Mouse (Mus musculus) limb, embryonic 14.5 days (tissue): Measurements from ENCODE around the gene Phf14. TPM values are rescaled to one million over a fixed set of nuclear protein-coding genes. Genes with fewer than 3 reads are reported as not detected.

Source experiments
- ATAC-seq: fragments of 200-750 bp; cut with Nextera tagmentation; 2 replicates; pipeline ENCODE4 v1.8.0; 2017; ENCODE audit warnings: low read depth, moderate number of reproducible peaks, moderate TSS enrichment; ENCODE audit not compliant: low FRiP score
- DNase-seq: peaks from one replicate; pipeline ENCODE4 v3.0.0-alpha.2; 2015; ENCODE audit warnings: low spot score
- H3K27ac ChIP-seq: fragments of 300-500 bp; sonication (generic); replicated peaks from 2 replicates; pipeline ENCODE4 v1.5.1; 2014; ENCODE audit warnings: low read depth, mild to moderate bottlenecking, low read length, moderate library complexity, mixed read lengths
- H3K27me3 ChIP-seq: fragments of 300-500 bp; sonication (generic); 2 replicates; pipeline ENCODE4 v1.6.1; 2014; ENCODE audit warnings: low read length, mixed read lengths; ENCODE audit not compliant: control insufficient read depth, insufficient read depth
- H3K36me3 ChIP-seq: fragments of 300-500 bp; sonication (generic); 2 replicates; pipeline ENCODE4 v1.6.1; 2014; ENCODE audit warnings: mild to moderate bottlenecking, low read length, moderate library complexity, mixed read lengths; ENCODE audit not compliant: control insufficient read depth, insufficient read depth
- H3K4me1 ChIP-seq: fragments of 300-500 bp; sonication (generic); 2 replicates; pipeline ENCODE4 v1.6.1; 2014; ENCODE audit warnings: antibody characterized with exemption, low read length, mixed read lengths; ENCODE audit not compliant: control insufficient read depth, insufficient read depth
- H3K4me2 ChIP-seq: fragments of 300-500 bp; sonication (generic); replicated peaks from 2 replicates; pipeline ENCODE4 v1.6.1; 2014; ENCODE audit warnings: low read depth, mild to moderate bottlenecking, low read length, moderate library complexity; ENCODE audit not compliant: severe bottlenecking
- H3K4me3 ChIP-seq: fragments of 300-500 bp; sonication (generic); replicated peaks from 2 replicates; pipeline ENCODE4 v1.5.1; 2014; ENCODE audit warnings: low read length
- H3K9ac ChIP-seq: fragments of 300-500 bp; sonication (generic); 2 replicates; pipeline ENCODE4 v1.6.1; 2014; ENCODE audit warnings: mild to moderate bottlenecking, low read depth, low read length, moderate library complexity; ENCODE audit not compliant: severe bottlenecking
- H3K9me3 ChIP-seq: fragments of 300-500 bp; sonication (generic); 2 replicates; pipeline ENCODE4 v1.6.1; 2016; ENCODE audit warnings: low read length; ENCODE audit not compliant: control insufficient read depth
- POLR2A ChIP-seq: fragments of 200-500 bp; IDR thresholded peaks from 2 replicates; pipeline ENCODE4 v1.8.0; 2012; ENCODE audit warnings: inconsistent platforms, mild to moderate bottlenecking, moderate library complexity, borderline replicate concordance; ENCODE audit not compliant: insufficient read depth, insufficient read length; ENCODE audit errors: extremely low read depth
- WGBS: fragments of 180-500 bp; shearing (Covaris S2); extraction: QIAGEN DNeasy Blood & Tissue Kit; methylation state at CpG from one replicate; pipeline ENCODE4 v1.1.7; 2014; 5-methylcytosine and 5-hydroxymethylcytosine counted together
- polyA plus RNA-seq, 2 experiments: library from polyadenylated mRNA; depleted of rRNA in 1 of 2; stranded (reverse) in 1 of 2; unstranded in 1 of 2; fragments of >200 nt; fragmentation: Nextera tagmentation in 1 of 2; extraction: Ambion mirVana in 1 of 2; gene quantifications; 2 replicates each; pipeline versions ENCODE4 v1.2.1 to v1.2.3; 2012 to 2014

Phf14 gene
- polyA plus RNA-seq, 2 experiments, result 43.1 to 101 TPM

GRCm38 (mm10) chr6:12105144-12105543 is 197.5 kb downstream of the Phf14 start:
- 50% methylated on average over 4 of the region's 4 CpGs for WGBS

GRCm38 (mm10) chr6:12107326-12107725 is 199.7 kb downstream of the Phf14 start:
- 51% methylated on average over 10 of the region's 10 CpGs for WGBS
- Histone ChIP-seq H3K27me3 (no peaks in the 10 kb centered on the region), H3K27ac (no peak overlapping the region), H3K4me1 (no peaks in the 10 kb centered on the region), H3K9me3 (no peaks in the 10 kb centered on the region), H3K36me3 (no peaks in the 10 kb centered on the region), H3K4me2 (no peak overlapping the region), H3K9ac (no peak overlapping the region), H3K4me3 (no peak overlapping the region)
- DNase-seq (no peak), ATAC-seq (no peak)
- no peak for TF ChIP-seq POLR2A

More at GRCm38 (mm10) chr6:12105144-12105543, 197.5 kb downstream of the Phf14 start:
- Histone ChIP-seq H3K9ac (no peak overlapping the region), H3K9me3 (no peaks in the 10 kb centered on the region), H3K4me2 (no peak overlapping the region), H3K27ac (no peak overlapping the region), H3K4me1 (no peaks in the 10 kb centered on the region), H3K27me3 (no peaks in the 10 kb centered on the region), H3K4me3 (no peak overlapping the region), H3K36me3 (no peaks in the 10 kb centered on the region)
- no peak for TF ChIP-seq POLR2A
- DNase-seq, result no peak
- no peak for ATAC-seq

GRCm38 (mm10) chr6:12107786-12108185 is 200.2 kb downstream of the Phf14 start:
- H3K27ac ChIP-seq, result no peak overlapping the region
- no peak overlapping the region for H3K9ac ChIP-seq
- H3K4me1 ChIP-seq, result no peaks in the 10 kb centered on the region
- no peak overlapping the region for H3K4me3 ChIP-seq
- no peaks in the 10 kb centered on the region for H3K9me3 ChIP-seq
- H3K27me3 ChIP-seq, result no peaks in the 10 kb centered on the region
- ATAC-seq (no peak), DNase-seq (no peak)
- H3K36me3 ChIP-seq, result no peaks in the 10 kb centered on the region
- 11% methylated on average over 8 of the region's 8 CpGs for WGBS
- H3K4me2 ChIP-seq, result no peak overlapping the region
- TF ChIP-seq POLR2A, result no peak

- ATAC-seq (no peak), DNase-seq (no peak)
- H3K36me3 ChIP-seq, result no peaks in the 10 kb centered on the region
- no peak overlapping the region for H3K4me3 ChIP-seq
- no peak overlapping the region for H3K9ac ChIP-seq
- H3K27me3 ChIP-seq, result no peaks in the 10 kb centered on the region
- H3K9me3 ChIP-seq, result no peaks in the 10 kb centered on the region
- no peak overlapping the region for H3K4me2 ChIP-seq
- TF ChIP-seq POLR2A, result no peak
- H3K27ac ChIP-seq, result no peak overlapping the region
- H3K4me1 ChIP-seq, result no peaks in the 10 kb centered on the region
- 52% methylated on average over 11 of the region's 11 CpGs for WGBS
These were observed 209.6 kb downstream of the Phf14 start for GRCm38 (mm10) chr6:12116926-12117818.

- no peaks in the 10 kb centered on the region for H3K36me3 ChIP-seq
- no peaks in the 10 kb centered on the region for H3K27me3 ChIP-seq
- no peak overlapping the region for H3K27ac ChIP-seq
- no peak overlapping the region for H3K9ac ChIP-seq
- no peaks in the 10 kb centered on the region for H3K4me1 ChIP-seq
- no peak overlapping the region for H3K4me2 ChIP-seq
- no peak overlapping the region for H3K4me3 ChIP-seq
- ATAC-seq (no peak), DNase-seq (no peak)
- H3K9me3 ChIP-seq, result no peaks in the 10 kb centered on the region
- no peak for TF ChIP-seq POLR2A
- WGBS, result 61% methylated on average over 9 of the region's 9 CpGs
These were observed 210.4 kb downstream of the Phf14 start for GRCm38 (mm10) chr6:12117819-12118570.
